Mouse (Mus musculus): Measurements from ENCODE around the gene Gm21698. TPM values are rescaled to one million over a fixed set of nuclear protein-coding genes. Genes with fewer than 3 reads are reported as not detected.
"Not testable (repeated sequence)": the region's sequence is repeated elsewhere in the genome, so short reads cannot be mapped to it uniquely, and the experiment has no call there.

Gm21698 gene
- total RNA-seq (2021) = not detected

GRCm38 (mm10) chr5:25988550-25988949 lies at the start of gene Gm21698:
TSS of gene Gm21698 (minus strand) at chr5:25988650.
- DNase-seq (ENCODE audit: low spot score in 2 of 2); intact Hi-C loops (cut with DNase I): not testable (repeated sequence)

- DNase-seq (ENCODE audit: low spot score in 2 of 2); intact Hi-C loops (cut with DNase I): not testable (repeated sequence)
Measured at GRCm38 (mm10) chr5:26022816-26023215, 34.4 kb upstream of the Gm21698 start, which contains the start of gene Gm5862. TSS of gene Gm5862 (minus strand) at chr5:26022916.

GRCm38 (mm10) chr5:26007697-26008096 lies 19.2 kb upstream of the Gm21698 start:
- intact Hi-C loops (cut with DNase I); DNase-seq (ENCODE audit: low spot score in 2 of 2): not testable (repeated sequence)

- DNase-seq (ENCODE audit: low spot score in 2 of 2) = peak; percentile 7 to 17
- intact Hi-C loops (cut with DNase I) = not testable (repeated sequence)
Measured at GRCm38 (mm10) chr5:26006937-26007695, 18.7 kb upstream of the Gm21698 start.

- DNase-seq (ENCODE audit: low spot score in 2 of 2); intact Hi-C loops (cut with DNase I): not testable (repeated sequence)
Measured at GRCm38 (mm10) chr5:26004698-26005097, 16.2 kb upstream of the Gm21698 start, which contains the start of gene Gm1979. TSS of gene Gm1979 (minus strand) at chr5:26004798.

- intact Hi-C loops (cut with DNase I); DNase-seq (ENCODE audit: low spot score in 2 of 2): not testable (repeated sequence)
Measured at GRCm38 (mm10) chr5:25972563-25972962, 15.9 kb downstream of the Gm21698 start, which contains the start of gene Gm21680. TSS of gene Gm21680 (minus strand) at chr5:25972663.

- DNase-seq (ENCODE audit: low spot score in 2 of 2); intact Hi-C loops (cut with DNase I): not testable (repeated sequence)
Measured at GRCm38 (mm10) chr5:25957050-25957449, 31.4 kb downstream of the Gm21698 start.

- DNase-seq (ENCODE audit: low spot score in 2 of 2); intact Hi-C loops (cut with DNase I): not testable (repeated sequence)
Measured at GRCm38 (mm10) chr5:25956611-25957010, 31.8 kb downstream of the Gm21698 start.

- DNase-seq (ENCODE audit: low spot score in 2 of 2); intact Hi-C loops (cut with DNase I): not testable (repeated sequence)
Measured at GRCm38 (mm10) chr5:25954317-25954716, 34.1 kb downstream of the Gm21698 start, which contains the start of gene Gm21671. TSS of gene Gm21671 (minus strand) at chr5:25954417.

GRCm38 (mm10) chr5:25945391-25945790 lies 43.1 kb downstream of the Gm21698 start:
- intact Hi-C loops (cut with DNase I); DNase-seq (ENCODE audit: low spot score in 2 of 2): not testable (repeated sequence)

- DNase-seq (ENCODE audit: low spot score in 2 of 2); intact Hi-C loops (cut with DNase I): not testable (repeated sequence)
Measured at GRCm38 (mm10) chr5:25942281-25942680, 46.2 kb downstream of the Gm21698 start, which contains the start of gene Gm21663. TSS of gene Gm21663 (minus strand) at chr5:25942381.

Other genes starting within 250 kb of the Gm21698 start
- gene Actr3b, start 228.7 kb downstream of the Gm21698 start, total RNA-seq (2021) = 100 to 1,000 TPM; 131 to 132 TPM
- gene Gm21663, start 46.3 kb downstream of the Gm21698 start, total RNA-seq (2021) = not detected
- not detected for gene Gm21671, start 34.2 kb downstream of the Gm21698 start, total RNA-seq (2021)
- gene Gm21680, start 16.0 kb downstream of the Gm21698 start, total RNA-seq (2021) = not detected
- not detected for gene Gm1979, start 16.1 kb upstream of the Gm21698 start, total RNA-seq (2021)
- not detected for gene Gm5862, start 34.3 kb upstream of the Gm21698 start, total RNA-seq (2021)
- gene Speer4a, start 50.9 kb upstream of the Gm21698 start, total RNA-seq (2021) = not detected
- not detected for gene Gm7347, start 69.9 kb upstream of the Gm21698 start, total RNA-seq (2021)
- not detected for gene Gm10471, start 100.6 kb upstream of the Gm21698 start, total RNA-seq (2021)
- not detected for gene 5031410I06Rik, start 116.7 kb upstream of the Gm21698 start, total RNA-seq (2021)
- not detected for gene Gm10220, start 132.8 kb upstream of the Gm21698 start, total RNA-seq (2021)